Mouse (Mus musculus): ENCODE data around the gene Olfr31.

Gene Olfr31

DNA sequence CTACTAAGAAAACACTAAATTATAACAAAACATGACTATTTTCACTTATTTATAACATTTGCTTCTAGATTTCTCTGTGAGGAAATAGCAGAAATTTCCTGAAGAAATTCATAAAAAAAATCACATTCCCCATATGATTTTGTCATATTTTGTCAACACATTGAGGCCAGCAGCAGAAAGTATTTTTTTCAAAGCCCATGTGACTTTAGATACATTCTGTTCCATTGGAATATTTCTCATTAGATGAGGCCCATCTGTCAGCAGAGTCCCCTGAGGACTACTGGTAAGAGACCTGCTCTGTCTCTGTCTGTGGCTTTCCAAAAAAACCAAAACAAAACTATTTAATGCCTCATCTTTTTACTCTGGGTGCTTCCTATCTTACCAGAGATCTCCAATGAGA lies at the start of gene Olfr31:
Olfr31 (plus strand) TSS at position 301 of the 400 bp plus-strand sequence.
- no peak for DNase-seq

- DNase-seq, result peak; percentile 23 to 38
Measured at GRCm38 (mm10) chr14:14294426-14294825, 28.2 kb upstream of the Olfr31 start.

DNA sequence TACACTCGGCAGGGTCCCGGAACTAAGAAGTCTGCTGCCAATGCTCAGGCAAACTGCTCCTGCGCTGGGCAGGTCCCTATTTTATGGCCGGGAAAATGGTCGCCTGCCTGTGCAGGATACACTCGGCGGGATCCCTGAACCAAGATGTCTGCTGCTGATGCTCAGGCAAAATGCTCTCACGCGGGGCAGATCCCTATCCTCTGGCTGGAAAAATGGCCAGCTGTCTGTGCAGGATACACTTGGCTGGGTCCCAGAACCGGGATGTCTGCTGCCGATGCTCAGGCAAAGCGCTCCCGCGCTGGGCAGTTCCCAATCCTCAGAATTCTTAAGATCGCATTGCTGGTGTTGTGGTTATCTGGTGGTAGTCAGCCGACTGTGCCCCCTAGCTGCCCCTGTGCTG lies 13.7 kb upstream of the Olfr31 start:
- no peak for DNase-seq

DNA sequence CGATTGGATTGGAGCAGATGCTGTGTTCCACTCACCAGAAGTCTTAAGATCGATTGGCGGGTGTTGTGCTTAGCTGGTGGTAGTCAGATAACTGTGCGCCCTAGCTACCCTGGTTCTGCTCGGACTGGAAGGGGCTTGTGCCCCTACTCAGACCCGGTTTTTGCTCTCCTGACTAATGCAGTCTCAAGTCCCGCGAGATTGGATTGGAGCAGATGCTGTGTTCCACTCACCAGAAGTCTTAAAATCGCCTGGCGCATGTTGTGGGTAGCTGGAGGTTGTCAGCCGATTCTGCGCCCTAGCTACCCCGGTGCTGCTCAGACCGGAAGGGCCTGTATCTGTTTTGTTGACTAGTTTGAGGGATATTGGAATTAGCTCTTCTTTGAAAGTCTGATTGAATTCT lies 13.2 kb upstream of the Olfr31 start:
- DNase-seq, result no peak

DNA sequence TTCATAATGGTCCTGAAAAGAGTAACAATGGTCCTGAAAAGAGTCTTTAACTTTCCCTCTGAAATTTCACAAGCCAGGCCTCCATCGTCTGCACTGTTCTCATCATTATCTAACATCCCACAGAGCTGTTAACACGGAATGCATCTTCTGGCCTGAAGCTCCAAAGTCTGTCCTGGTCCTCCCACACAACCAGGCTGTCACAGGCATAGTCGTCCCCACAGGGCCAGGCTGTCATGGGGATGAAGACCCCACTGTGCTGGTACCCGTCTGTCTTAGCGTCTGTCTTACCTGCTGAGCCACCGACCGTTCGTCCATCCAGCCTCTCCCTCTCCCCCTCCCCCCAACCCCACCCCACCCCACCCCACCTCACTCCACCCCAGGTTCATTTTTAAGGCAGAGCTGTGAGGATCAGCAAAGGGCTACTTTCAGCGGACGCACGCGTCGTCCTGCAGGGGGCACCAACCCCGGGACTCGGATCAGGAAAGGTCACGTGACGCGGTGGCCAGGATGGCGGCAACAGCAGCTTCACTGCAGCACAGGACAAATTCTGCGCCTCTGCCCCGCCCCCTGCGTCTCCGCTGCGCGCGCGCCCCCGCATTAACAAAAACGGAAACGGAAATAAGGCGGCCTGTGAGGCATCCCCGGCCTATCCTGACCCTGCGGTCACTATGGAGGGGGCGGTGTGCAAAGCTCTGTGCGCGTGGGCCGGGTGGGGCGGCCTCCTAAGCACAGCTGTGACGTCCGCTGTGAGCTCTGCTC lies 22.7 kb downstream of the Olfr31 start:
- peak; percentile 94 for DNase-seq

DNA sequence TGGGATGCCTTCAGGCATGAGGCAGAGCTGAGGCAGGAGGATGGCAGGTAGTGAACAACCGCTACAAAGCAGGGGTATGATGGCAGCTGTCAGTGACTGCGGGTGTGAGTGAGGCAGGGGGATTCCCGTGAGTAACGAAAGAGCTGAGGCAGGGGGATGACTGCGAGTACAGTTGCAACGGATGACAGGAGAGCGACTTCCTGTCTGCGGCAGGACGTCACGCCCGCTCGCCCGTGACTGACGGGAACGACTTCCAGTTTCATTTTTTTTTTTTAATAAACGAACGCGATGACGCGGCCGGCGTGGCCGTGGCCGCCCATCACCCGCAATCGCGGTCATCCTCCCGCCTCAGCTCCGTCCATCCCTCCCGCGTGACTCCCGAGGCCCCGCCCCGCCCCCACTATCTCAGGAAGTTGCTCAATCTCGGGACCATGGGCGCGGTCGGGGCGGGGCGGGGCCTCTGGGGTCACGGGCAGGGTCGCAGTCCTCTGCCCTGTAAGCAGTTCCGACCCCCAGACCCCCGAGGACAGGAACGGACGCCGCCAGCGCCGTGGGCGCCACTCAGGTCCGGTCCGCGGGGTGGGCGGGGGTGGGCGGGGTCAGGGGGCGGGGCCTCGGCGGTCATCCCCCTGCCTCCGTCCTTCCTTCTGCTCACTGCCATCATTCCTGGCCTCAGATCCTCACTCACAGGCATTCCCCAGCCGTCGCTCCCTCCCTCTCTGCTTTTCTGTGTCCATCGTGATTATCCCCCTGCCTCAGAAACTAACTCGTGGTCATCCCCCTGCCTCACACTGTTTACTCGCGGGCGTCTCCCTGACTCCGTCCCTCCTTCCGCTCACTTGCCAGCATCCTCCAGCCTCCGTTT lies 23.6 kb downstream of the Olfr31 start, which contains the start of gene Il3ra:
Il3ra (plus strand) TSS at position 328 of the 865 bp plus-strand sequence.
- DNase-seq, result peak; percentile 68 to 86

- DNase-seq, result peak in 1 of 2 experiments; percentile 36
Measured at GRCm38 (mm10) chr14:14346813-14347100, 24.1 kb downstream of the Olfr31 start.

- peak; percentile 33 to 58 for DNase-seq
Measured at GRCm38 (mm10) chr14:14347151-14347835, 24.7 kb downstream of the Olfr31 start.

- DNase-seq, result peak in 1 of 2 experiments; percentile 50
Measured at GRCm38 (mm10) chr14:14347836-14348621, 25.4 kb downstream of the Olfr31 start.

- peak in 1 of 2 experiments; percentile 51 for DNase-seq
Measured at GRCm38 (mm10) chr14:14348674-14349401, 26.2 kb downstream of the Olfr31 start.

- DNase-seq, result peak in 1 of 2 experiments; percentile 48
Measured at GRCm38 (mm10) chr14:14349485-14350262, 27.0 kb downstream of the Olfr31 start.

DNA sequence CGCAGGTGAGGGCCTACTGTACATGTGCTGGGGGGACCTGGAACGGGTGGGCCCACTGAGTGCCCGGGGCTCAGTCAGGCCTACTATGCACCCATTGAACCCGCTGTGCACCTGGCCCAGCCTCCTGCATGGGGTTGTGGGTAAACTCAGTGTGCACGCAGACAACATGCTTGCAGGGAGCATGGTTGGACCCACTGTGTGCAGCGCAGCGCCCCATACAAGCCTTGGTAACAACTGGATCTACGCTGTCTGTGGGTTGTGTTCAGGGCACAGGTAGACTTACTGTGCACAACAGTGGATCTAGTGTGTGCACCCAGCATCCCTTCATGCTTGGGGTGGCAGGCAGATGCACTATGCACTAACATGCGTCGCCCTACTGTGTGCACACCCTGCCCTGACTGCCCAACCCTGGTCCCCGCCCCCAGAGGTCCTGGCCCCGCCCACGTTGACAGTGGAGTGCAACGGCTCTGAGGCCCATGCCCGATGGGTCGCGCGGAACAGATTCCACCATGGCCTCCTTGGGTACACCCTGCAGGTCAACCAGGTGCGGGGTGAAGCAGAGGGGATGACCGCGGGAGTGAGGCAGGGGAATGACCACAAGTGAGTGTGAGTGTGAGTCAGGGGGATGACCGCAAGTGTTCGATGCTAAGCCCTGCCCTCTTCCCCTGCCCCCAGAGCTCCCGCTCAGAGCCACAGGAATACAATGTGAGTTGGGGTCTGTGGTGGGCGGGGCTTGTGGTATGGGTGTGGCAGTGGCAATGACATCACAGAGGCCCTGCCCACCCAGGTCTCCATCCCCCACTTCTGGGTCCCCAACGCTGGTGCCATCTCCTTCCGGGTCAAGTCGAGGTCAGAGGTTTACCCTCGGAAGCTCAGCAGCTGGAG lies 27.9 kb downstream of the Olfr31 start:
- DNase-seq, result peak in 1 of 2 experiments; percentile 42

DNA sequence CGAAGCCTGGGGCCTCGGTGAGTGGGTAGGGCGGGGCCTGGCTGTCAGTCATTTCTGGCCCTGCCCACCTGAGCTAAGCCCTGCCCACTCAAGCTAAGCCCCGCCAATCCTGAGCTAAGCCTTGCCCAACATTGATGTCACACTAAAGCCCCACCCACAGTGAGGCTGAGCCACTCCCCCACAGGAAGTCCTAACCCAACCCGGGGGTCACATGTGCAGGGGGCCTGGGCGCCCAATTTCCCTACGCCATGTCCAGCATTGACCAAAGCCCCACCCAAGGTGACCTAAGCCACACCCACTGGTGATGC lies 28.5 kb downstream of the Olfr31 start:
- DNase-seq, result peak in 1 of 2 experiments; percentile 41

DNA sequence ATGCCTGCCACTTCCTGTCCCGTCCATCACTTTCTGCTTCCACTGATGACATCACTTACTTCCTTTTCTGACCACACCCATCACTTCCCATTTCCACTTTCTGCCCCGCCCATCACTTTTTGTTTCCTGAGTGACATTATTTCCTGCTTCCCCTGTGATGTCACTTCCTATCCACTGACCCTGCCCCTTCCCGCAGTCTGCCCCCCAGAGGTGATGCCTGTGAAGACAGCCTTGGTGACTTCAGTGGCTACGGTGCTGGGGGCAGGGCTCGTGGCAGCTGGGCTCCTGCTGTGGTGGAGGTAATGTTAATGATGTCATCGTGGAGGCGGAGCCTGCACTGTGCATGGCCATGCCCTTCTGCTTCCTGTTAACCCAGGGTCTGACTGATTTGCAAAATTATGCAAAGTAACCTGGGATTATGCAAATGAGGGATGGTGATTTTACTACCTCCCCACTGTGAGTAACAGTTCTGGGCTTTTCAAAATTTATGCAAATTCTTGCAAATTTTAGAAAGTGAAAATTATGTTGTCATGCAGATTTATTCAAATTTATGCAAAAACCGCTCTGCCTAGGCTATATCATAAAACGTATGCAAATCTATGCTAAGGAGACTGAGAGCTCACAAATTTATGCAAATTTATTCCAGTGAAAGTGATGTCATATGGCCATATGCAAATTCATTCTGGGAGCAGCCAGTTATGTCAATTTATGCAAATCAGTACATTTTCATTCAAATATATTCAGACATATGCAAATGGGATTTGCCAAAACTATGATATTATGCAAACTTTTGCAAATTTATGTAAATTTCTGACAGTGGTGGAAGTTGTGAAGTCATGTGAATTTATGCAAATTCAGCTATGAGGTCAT lies 29.3 kb downstream of the Olfr31 start:
- peak in 1 of 2 experiments; percentile 27 for DNase-seq

DNA sequence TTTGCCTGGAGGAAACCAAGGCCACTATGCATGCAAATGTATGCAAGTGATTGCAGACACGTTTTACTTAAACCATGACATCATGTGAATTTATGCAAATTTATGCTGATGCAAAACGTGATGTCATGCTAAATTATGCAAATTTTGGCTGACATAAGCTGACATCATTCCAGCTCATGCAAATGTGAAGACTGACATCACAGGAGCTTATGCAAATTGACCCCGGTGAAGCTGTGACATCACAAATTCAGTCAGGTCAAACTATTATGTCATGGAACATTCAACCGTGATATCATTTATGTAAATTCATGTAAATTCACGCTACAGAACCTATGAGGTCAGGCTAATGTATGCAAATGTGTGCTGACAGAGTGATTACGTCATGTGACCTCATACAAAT lies 30.0 kb downstream of the Olfr31 start:
- no peak for DNase-seq

GRCm38 (mm10) chr14:14353081-14353732 lies 30.6 kb downstream of the Olfr31 start:
- no peak for DNase-seq

DNA sequence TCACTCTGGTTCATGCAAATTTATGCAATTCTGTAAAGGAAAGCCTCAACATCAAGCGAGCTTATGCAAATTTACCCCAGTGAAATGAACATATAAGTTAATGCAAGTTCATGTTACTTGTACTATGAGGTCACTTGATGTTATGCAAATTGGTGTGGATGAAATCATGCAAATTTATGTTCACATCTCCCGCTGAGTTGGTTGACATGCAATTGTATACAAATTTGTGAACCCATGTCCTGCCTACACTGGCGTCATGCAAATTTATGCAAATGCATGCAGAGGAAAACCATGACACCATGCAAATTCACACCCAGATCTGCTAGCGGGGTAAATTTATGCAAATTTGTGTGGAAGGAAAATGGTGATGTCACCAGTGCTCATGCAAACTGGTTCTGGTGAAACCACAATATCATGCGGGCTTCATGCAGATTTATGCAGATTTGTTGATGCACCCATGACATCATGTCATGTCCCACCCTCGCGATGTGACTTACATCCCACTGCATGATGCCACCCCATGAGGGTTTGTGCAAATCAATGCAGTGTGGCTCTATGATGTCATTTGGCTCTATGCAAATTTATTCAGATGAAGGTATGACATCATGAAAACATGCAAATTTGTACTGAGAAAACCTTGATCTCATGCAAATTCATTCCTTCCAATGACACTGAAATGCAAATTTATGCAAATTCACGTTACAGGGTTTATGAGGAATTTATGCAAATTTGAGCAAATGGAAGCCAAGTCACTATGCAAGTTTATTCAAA lies 31.3 kb downstream of the Olfr31 start:
- no peak for DNase-seq

Measured in kidney, postnatal 25 days (tissue).